Mouse (Mus musculus) liver, embryonic 14.5 days (tissue): ENCODE results near the gene Kank2.

Experiments
- CTCF ChIP-seq: IDR thresholded peaks from 2 replicates; pipeline ENCODE4 v1.5.1; 2016; ENCODE audit warnings: antibody characterized with exemption, low read depth, control low read depth
- EP300 ChIP-seq: IDR thresholded peaks from 2 replicates; pipeline ENCODE4 v1.6.1; 2016; ENCODE audit warnings: antibody characterized with exemption, low read depth

DNA sequence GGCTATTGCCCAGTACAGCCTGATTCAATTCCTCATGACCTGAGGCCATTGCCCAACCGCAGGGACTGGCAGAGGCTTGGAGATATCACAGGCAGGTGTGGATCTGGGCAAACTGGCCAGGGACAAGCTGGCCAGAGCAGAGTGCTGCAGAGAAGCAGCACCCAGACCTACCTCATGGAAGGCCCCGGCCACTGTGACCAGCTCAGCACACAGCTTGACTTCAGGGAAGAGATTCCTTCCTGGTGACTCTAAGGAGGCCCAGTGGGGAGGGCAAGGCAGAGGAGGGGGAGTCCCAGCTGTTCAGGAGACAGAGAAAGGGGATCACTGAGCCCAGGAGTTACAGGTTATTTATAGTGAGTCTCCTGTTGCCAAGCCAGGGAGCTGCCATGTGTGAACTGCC, 77.5 kb downstream of the Kank2 start:
- no peak for TF ChIP-seq CTCF
- TF ChIP-seq EP300, result no peak
